Mouse (Mus musculus) mouse embryonic stem cell (cell line): ENCODE data around the gene Lkaaear1.

Experiments
- in situ Hi-C, 2 experiments: fragments of 300-500 bp; cut with MboI; formaldehyde crosslinking; loops; 1 replicate in 1 of 2; 3 replicates in 1 of 2; pipeline ENCODE4 v1.14.3; 2019 to 2020; ENCODE audit warnings: low sequenced_read_pairs in 2 of 2, low pct_unique_long_range_greater_than_20kb in 1 of 2, mixed read lengths in 1 of 2; ENCODE audit not compliant: unreplicated experiment in 1 of 2

Gene Lkaaear1

GRCm38 (mm10) chr2:181663298-181663630, 35.0 kb downstream of the Lkaaear1 start:
- in situ Hi-C loops, result no loop called here

GRCm38 (mm10) chr2:181662620-181663297, 35.5 kb downstream of the Lkaaear1 start:
- in situ Hi-C loops, result no loop called here

GRCm38 (mm10) chr2:181659609-181660055, 38.6 kb downstream of the Lkaaear1 start:
- in situ Hi-C loops, result no loop called here

- in situ Hi-C loops, result no loop called here
These were observed 39.2 kb downstream of the Lkaaear1 start for GRCm38 (mm10) chr2:181658930-181659555.

GRCm38 (mm10) chr2:181658528-181658927, 39.7 kb downstream of the Lkaaear1 start:
- in situ Hi-C loops, result no loop called here

- in situ Hi-C loops, result no loop called here
These were observed 40.8 kb downstream of the Lkaaear1 start for GRCm38 (mm10) chr2:181657441-181657840.

- in situ Hi-C loops, result no loop called here
These were observed 41.5 kb downstream of the Lkaaear1 start, which contains the start of gene Gm29797 for GRCm38 (mm10) chr2:181656734-181657133. TSS of gene Gm29797 (plus strand) at chr2:181657034.

GRCm38 (mm10) chr2:181653523-181653922, 44.7 kb downstream of the Lkaaear1 start:
- in situ Hi-C loops, result no loop called here

- in situ Hi-C loops, result no loop called here
These were observed 45.2 kb downstream of the Lkaaear1 start for GRCm38 (mm10) chr2:181653065-181653464.

GRCm38 (mm10) chr2:181648926-181649325, 49.3 kb downstream of the Lkaaear1 start:
- in situ Hi-C loops, result no loop called here
